Mouse (Mus musculus) spleen, postnatal 10 days (tissue): Measurements from ENCODE around the gene Ikbke.

Experiments used
- DNase-seq, 2 experiments: peaks; one replicate each; pipeline ENCODE4 v3.0.0; 2021 to 2022; ENCODE audit warnings: low spot score in 2 of 2

The Ikbke gene

GRCm38 (mm10) chr1:131279456-131279776 lies at the start of gene Ikbke:
TSS of gene Ikbke (minus strand) at chr1:131279606.
- DNase-seq, result no peak

GRCm38 (mm10) chr1:131329093-131329492 lies 49.7 kb upstream of the Ikbke start:
- peak; percentile 17 to 62 for DNase-seq

DNA sequence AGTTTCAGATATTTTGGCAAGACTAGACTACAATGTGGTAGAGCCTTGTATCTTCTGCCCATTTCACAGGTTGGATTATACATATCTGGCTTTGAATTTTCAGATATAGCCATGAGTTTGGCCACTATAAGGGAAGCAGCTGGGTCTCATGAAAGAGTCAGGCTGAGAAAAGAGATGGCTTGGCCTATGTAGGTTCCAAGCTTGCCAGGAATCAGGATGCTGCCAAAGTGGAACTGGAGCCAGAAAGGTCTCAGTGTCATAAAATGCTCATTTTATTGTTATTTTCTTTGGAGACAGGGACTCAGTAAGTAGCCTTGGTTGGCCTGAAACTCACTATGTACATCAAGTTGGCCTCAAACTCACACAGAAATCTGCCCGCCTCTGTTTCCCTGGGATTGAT lies 47.8 kb upstream of the Ikbke start:
- no peak for DNase-seq

DNA sequence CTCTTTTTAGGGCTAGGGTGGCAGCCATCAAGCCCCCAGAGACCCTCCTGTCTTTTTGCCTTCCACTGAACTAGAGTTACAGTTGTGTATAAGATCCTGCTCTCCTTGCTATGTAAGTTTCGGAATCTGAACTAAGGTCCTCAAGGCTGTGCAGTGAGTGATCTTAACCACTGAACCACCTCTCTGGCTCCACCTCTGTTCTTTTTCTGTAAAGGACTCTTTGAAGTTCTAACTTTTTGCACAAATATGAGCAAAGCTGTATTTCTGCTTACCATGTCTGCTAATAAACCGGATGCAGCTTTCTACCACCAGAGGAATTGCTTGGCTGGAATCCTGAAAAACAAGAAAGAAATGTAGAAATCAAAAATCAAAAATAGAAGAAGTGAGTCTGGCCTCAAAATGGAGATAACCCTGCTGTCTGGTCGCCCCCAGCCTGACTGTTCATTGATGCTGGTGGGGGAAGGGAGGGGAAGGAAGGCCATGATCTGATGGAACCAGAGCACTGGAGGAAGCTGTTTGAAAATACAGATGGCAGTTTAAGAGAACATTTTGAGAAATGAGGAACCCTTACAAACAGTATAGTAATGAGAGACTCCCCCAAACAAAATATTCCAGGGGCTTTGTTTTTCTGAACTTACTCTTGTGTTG lies 45.5 kb upstream of the Ikbke start:
- DNase-seq, result no peak

GRCm38 (mm10) chr1:131319598-131320330 lies 40.4 kb upstream of the Ikbke start:
- DNase-seq, result no peak

DNA sequence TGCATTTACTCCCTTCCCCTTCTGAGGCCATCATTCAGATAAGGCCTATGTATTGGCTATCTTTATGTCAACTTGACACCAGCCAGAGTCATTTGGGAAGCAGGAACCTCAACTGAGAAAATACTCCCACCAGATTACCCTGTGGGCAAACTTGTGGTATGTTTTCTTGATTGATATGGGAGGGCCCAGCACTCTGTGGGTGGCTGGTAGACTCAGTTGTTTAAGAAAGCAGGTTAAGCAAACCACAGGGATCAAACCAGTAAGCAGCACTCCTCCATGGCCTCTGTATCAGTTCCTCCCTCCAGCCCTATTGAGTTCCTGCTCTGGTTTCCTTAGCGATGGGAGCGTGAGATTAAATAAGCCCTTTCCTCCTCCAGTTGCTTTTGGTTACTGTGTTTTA lies 39.0 kb upstream of the Ikbke start:
- no peak for DNase-seq

DNA sequence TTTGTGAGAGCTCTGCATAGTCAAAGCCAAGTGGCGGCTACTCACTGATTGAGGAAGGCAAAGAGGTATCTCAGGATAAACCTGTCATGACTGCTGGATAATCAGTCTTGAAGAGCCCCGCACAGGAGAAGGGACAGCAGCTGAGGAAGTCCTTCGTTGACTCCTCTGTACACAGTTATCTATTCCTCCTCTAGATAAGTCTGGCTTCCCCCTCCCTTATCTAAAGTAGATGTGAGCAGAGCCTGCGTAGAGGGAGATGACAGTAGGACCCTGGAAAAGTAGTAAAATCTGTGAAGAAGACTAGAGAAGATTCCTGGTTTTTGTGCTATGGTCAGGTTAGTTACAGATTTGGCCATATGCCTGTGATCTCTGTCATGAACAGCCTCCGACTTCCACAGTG lies 38.2 kb upstream of the Ikbke start:
- no peak for DNase-seq

GRCm38 (mm10) chr1:131311284-131311683 lies 31.9 kb upstream of the Ikbke start:
- no peak for DNase-seq

DNA sequence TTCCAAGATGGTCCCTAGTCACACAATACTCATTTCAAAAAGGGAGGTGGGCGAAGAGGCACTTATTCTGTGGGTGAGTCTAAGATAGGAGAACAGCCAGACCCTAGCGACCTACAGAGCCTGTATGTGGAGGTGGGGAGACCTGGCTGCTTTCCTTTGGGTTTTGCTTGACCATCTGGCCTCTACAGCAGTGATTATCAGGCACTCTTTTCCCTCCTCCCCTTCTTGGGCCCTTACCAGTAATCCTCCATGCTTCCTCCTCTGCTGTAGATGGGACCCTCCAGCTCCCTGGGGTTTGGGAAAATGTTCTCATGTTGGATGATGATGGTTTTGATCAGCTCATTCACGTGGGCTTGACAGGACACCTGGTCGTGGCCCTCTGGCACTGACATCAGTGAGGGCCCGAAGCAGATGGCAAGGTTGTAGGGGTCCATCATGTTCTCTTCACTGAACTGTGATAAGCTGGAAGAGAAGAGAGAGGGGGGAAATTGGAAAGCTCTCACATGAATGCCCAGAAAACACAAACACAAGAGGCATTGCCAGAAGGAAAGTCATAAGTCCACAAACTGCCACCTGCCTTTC lies 30.9 kb upstream of the Ikbke start:
- DNase-seq, result no peak

GRCm38 (mm10) chr1:131300750-131301149 lies 21.3 kb upstream of the Ikbke start:
- DNase-seq, result peak in 1 of 2 experiments; percentile 5

DNA sequence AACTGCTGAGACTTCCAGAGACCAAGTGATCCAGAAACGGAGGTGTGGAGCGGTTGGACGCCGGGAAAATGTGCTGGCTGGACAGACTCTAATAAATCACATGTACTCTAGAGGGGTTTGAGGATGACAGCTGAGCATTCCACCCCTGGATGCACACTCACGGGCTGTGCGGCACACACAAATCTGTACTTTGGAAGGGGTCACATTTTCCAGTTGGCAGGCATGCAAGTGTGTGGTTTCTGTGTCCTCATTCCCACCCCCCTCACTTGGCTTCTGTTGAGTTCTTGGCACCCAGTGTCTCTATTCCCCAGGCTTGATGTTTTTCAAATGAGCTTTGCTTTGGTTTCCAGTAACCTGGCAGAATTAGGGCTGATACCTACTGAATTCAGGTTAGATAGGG lies 20.4 kb upstream of the Ikbke start:
- DNase-seq, result peak in 1 of 2 experiments; percentile 7

DNA sequence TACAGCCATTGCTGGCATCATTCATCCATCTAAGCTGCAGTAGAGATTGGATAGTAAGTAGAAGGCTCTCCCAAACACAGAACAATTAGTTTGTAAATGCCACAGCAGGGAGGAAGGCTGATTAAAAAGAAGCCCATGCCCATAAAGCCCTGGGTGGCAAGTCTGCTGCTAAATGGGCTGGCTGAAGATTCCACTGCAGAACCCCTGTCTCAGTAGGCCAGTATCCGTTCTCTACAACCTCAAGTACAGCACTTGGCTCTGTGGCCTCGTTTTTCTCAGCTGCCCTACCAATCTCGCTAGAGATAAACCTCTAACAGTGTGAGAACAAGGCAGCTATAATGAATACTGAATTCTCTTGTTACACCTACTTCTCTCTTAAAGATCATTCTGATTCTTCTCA lies 19.8 kb upstream of the Ikbke start:
- DNase-seq, result peak in 1 of 2 experiments; percentile 2

- DNase-seq, result no peak
Observed at GRCm38 (mm10) chr1:131298171-131298570, 18.8 kb upstream of the Ikbke start.

DNA sequence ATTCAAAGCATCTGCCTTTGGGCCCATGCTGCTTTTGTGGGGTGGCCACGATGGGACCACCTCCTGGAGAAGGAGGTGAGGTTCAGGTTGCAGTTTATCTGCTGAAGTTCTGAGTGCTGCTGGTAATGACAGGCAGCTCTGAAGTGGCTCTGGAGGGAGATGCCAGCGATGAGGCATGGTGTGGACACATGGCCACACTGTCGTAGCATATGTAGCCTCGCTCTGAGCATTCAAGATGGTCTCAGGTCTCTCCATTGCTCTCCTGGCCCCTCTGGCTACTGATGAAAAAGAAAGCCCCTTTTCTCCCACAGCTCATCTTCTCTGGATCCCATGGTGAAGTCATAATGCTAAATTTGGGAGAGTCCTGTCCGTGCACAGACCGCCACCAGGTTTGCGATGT lies 17.3 kb upstream of the Ikbke start:
- DNase-seq, result no peak

GRCm38 (mm10) chr1:131295200-131295599 lies 15.8 kb upstream of the Ikbke start:
- DNase-seq, result no peak

- DNase-seq, result no peak
Observed at GRCm38 (mm10) chr1:131293922-131294250, 14.5 kb upstream of the Ikbke start.

- no peak for DNase-seq
Observed at GRCm38 (mm10) chr1:131293221-131293921, 14.0 kb upstream of the Ikbke start.

- peak in 1 of 2 experiments; percentile 75 for DNase-seq
Observed at GRCm38 (mm10) chr1:131290648-131291047, 11.2 kb upstream of the Ikbke start.

- no peak for DNase-seq
Observed at GRCm38 (mm10) chr1:131288938-131289337, 9.5 kb upstream of the Ikbke start.

- DNase-seq, result no peak
Observed at GRCm38 (mm10) chr1:131287267-131287666, 7.9 kb upstream of the Ikbke start.

DNA sequence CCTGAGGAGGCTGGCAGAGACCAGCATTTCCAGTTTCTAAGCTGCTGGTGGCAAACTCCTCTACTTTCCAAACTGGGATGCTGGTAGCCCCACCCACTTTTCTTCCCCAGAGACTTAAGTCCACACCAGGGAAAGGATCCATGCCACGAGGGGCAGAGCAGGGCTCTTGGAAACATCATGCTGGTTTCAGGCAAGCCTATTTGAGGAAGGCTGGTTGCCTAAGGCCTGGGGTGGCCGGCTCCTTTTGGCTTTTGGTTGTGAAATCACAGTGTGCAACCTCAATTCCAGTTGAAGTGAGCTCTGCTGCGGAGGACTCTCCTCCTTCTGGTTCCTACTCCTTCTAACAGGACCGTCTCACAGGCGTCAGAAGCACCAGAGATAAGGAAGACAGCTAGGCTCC lies 7.4 kb upstream of the Ikbke start:
- no peak for DNase-seq

DNA sequence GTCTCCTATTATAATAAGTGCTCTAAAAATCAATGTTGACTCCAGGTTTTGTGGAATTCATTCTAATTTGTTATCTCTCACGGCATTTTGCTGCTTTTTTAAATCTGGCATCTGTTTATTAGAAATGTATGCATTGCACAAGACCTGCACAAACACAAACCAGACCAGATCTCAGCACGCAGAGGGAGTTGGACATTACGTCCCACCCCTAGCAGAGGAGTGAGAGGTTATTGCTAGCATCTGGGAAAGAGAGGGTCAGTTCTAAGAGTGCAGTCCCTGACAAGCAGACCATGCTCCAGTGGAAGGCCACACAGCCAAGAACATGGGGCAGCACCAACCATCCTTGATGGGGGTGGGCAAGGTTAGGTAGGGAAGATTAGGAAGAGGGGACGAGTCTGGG lies 5.2 kb upstream of the Ikbke start:
- DNase-seq, result no peak

DNA sequence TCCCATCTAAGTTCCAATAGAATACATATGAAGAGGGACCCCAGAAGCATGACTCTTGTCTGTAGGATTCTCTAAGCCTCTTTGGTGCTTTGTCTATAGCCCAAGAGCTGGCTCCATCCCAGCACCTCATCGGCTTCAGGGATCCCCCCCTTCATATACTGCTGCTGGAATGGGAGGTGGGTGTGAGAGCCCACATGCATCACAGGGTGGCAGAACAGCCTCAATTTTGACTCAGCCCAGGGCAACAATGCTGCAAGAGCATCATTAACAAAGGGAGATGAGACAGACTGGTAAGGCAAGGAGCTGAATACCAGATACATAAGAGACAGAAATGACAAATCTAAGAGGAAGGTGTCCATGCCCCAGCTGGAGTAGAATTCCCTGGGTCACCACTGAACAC lies 4.8 kb upstream of the Ikbke start:
- DNase-seq, result no peak
